Mouse (Mus musculus) macrophage (primary cell): ENCODE data around the gene Rtel1. TPM values are rescaled to one million over a fixed set of nuclear protein-coding genes. Genes with fewer than 3 reads are reported as not detected.

Experiments used
- H3K27ac ChIP-seq: fragments of 350-480 bp; formaldehyde crosslinking; 2 replicates; pipeline ENCODE4 v1.9.0; 2021
- H3K36me3 ChIP-seq: fragments of 350-480 bp; formaldehyde crosslinking; 2 replicates; pipeline ENCODE4 v1.9.0; 2021; ENCODE audit errors: inconsistent target
- H3K4me3 ChIP-seq: fragments of 350-480 bp; formaldehyde crosslinking; 2 replicates; pipeline ENCODE4 v1.9.0; 2021; ENCODE audit errors: inconsistent target
- H3K79me2 ChIP-seq: fragments of 350-480 bp; formaldehyde crosslinking; 2 replicates; pipeline ENCODE4 v1.9.0; 2021; ENCODE audit errors: inconsistent target
- WGBS: methylation state at CpG from one replicate; pipeline ENCODE4 v1.1.7; 2026; ENCODE audit warnings: inconsistent platforms; ENCODE audit not compliant: missing documents; 5-methylcytosine and 5-hydroxymethylcytosine counted together
- polyA plus RNA-seq: library from polyadenylated mRNA; stranded (reverse); fragments of 250-400 nt; gene quantifications from 3 replicates; pipeline ENCODE4 v1.2.4, GENCODE M21; 2018; ENCODE audit warnings: inconsistent platforms

Gene Rtel1
- polyA plus RNA-seq, 1 experiment from 2014 or later: 4.9 TPM

GRCm38 (mm10) chr2:181364487-181364859 lies 44.9 kb downstream of the Rtel1 start:
- 11% methylated on average over 14 of the region's 14 CpGs for WGBS
- Histone ChIP-seq H3K79me2 (peaks cover 60% of the 10 kb centered on the region), H3K36me3 (peaks cover 38% of the 10 kb centered on the region), H3K4me3 (peak overlapping the region; percentile 84), H3K27ac (peak overlapping the region; percentile 39)

GRCm38 (mm10) chr2:181364860-181365596 lies 45.5 kb downstream of the Rtel1 start, which contains the start of the genes Zgpat and Arfrp1:
Gene Zgpat (plus strand): TSS chr2:181364928.
Gene Arfrp1 (minus strand): TSS chr2:181365404.
- peaks cover 38% of the 10 kb centered on the region for H3K36me3 ChIP-seq
- H3K27ac ChIP-seq: peak within 1 kb of the TSS; percentile 58
- H3K79me2 ChIP-seq: peaks cover 66% of the 10 kb centered on the region
- 2% methylated on average over 64 of the region's 71 CpGs for WGBS
- H3K4me3 ChIP-seq: peak within 1 kb of the TSS; percentile 84

GRCm38 (mm10) chr2:181365655-181366075 lies 46.1 kb downstream of the Rtel1 start:
- peak overlapping the region; percentile 83 for H3K4me3 ChIP-seq
- 0% methylated on average over 20 of the region's 20 CpGs for WGBS
- H3K27ac ChIP-seq: peak overlapping the region; percentile 58
- peaks cover 72% of the 10 kb centered on the region for H3K79me2 ChIP-seq
- H3K36me3 ChIP-seq: peaks cover 35% of the 10 kb centered on the region

DNA sequence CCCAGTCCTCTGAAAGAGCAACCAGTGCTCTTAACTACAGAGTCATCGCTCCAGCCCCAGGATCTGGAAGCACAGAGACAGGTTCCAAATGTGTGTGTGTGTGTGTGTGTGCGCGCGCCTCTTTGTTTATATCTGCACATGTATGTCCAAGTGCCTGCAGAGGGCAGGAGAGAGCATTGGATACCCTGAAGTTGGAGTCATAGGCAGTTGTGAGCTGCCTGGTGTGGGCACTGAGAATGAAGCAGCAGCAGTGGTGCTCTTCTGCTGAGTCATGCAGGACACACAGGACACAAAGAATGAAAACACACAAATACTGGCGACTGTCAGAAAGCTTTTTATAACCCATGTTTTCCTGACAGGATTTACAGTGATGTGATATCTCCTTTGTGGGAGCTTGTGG lies 50.5 kb downstream of the Rtel1 start:
- Histone ChIP-seq H3K4me3 (no peak overlapping the region), H3K27ac (no peak overlapping the region), H3K79me2 (peaks cover 96% of the 10 kb centered on the region), H3K36me3 (peaks cover 14% of the 10 kb centered on the region; the same call in 1 of the 2 replicates)
- 100% methylated on average over 5 of the region's 5 CpGs for WGBS

GRCm38 (mm10) chr2:181375787-181376186 lies 56.2 kb downstream of the Rtel1 start:
- Histone ChIP-seq H3K36me3 (peaks cover 16% of the 10 kb centered on the region), H3K27ac (no peak overlapping the region), H3K79me2 (peaks cover 62% of the 10 kb centered on the region), H3K4me3 (no peak overlapping the region)
- WGBS: 80% methylated on average over 2 of the region's 2 CpGs

DNA sequence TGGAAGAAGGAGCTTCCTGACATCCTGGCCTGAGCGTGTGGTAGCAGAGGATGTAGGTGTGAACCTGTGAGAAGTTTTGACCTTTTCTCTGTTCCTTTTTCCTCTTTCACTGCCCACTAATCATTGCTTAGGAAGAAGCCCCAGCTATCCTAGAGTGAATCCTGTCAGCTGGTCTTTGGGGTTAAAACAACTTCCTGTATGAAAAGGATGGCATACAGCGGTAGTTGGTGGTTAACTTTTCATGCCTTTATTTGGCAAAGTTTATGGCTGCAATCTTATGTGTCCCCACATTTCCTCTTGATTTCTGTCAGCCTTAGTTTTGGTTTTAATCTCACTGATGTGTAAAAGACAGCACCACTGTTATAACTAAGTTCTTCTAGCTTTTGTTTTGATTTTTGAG lies 57.7 kb downstream of the Rtel1 start:
- 0% methylated on average over 1 of the region's 2 CpGs for WGBS
- H3K27ac ChIP-seq: no peak overlapping the region

GRCm38 (mm10) chr2:181378701-181379100 lies 59.2 kb downstream of the Rtel1 start:
- Histone ChIP-seq H3K36me3 (peaks cover 35% of the 10 kb centered on the region), H3K4me3 (no peak overlapping the region), H3K79me2 (peaks cover 33% of the 10 kb centered on the region), H3K27ac (no peak overlapping the region)
- 91% methylated on average over 5 of the region's 5 CpGs for WGBS

More for the DNA sequence above, 57.7 kb downstream of the Rtel1 start:
- Histone ChIP-seq H3K4me3 (no peak overlapping the region), H3K36me3 (peaks cover 29% of the 10 kb centered on the region), H3K79me2 (peaks cover 48% of the 10 kb centered on the region)

DNA sequence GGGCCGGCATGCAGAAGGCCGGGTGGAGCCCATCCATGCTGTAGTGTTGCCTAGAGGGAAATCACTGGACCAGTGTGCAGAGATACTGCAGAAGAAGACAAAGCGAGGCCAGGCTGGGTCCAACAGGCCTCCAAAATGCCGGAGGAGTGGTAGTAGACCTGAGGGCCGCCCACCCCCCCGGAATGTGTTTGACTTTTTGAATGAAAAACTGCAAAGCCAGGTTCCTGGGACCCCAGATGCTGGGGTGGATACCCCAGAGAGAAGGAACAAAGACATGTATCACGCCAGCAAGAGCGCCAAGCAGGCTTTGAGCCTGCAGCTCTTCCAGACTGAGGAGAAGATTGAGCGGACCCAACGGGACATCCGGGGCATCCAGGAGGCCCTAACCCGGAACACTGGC lies 60.2 kb downstream of the Rtel1 start, which contains the start of gene Lime1:
Gene Lime1 (plus strand): TSS at position 301 of the 400 bp plus-strand sequence.
- Histone ChIP-seq H3K27ac (no peak within 1 kb of the TSS), H3K4me3 (no peak within 1 kb of the TSS), H3K36me3 (peaks cover 35% of the 10 kb centered on the region), H3K79me2 (peaks cover 23% of the 10 kb centered on the region; the same call in 1 of the 2 replicates)
- WGBS: 94% methylated on average over 12 of the region's 12 CpGs

DNA sequence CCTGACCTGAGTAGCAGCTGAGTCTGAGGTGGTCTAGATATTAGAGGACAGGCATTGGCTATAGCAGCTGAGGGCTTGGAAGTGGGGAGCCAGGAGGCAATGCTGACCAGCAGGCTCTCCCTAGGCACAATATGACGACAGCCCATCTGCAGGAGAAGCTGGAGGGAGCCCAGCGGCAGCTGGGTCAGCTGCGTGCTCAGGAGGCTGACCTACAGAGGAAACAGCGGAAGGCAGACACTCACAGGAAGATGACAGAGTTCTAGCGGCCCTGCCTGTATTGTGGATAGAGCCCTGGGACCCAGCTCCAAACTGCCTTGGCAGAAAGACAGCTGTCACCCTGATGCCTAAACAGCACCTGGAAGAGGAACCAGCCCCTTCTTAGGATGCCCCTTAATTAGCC lies 60.7 kb downstream of the Rtel1 start:
- 94% methylated on average over 5 of the region's 5 CpGs for WGBS

DNA sequence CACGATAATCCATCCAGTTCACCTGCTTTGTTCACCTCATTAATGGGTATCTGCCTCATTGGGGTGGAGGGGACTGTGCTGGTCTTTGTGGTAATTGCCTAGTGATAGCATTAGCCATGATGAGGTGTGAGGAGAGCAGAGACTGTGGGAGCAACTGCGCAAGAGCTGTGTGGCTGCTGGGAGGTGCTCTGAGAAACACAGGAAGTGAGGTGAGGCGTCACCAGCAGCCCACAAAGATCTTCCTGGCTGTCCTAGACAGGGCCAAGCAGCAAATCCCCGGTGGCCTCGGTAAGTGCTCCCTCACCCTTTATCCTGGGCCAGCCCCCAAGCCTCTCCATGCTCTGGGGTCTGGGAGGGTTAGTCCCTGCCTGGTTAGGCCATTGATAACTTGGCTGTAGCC lies 61.6 kb downstream of the Rtel1 start:
- Histone ChIP-seq H3K27ac (no peak overlapping the region), H3K79me2 (peaks cover 9% of the 10 kb centered on the region; the same call in 1 of the 2 replicates), H3K36me3 (peaks cover 44% of the 10 kb centered on the region), H3K4me3 (no peak overlapping the region)
- 92% methylated on average over 5 of the region's 5 CpGs for WGBS

More for the DNA sequence above, 60.7 kb downstream of the Rtel1 start:
- Histone ChIP-seq H3K79me2 (peaks cover 18% of the 10 kb centered on the region; the same call in 1 of the 2 replicates), H3K36me3 (peaks cover 39% of the 10 kb centered on the region), H3K27ac (no peak overlapping the region), H3K4me3 (no peak overlapping the region)

GRCm38 (mm10) chr2:181381631-181382306 lies 62.2 kb downstream of the Rtel1 start:
- no peak overlapping the region for H3K27ac ChIP-seq
- H3K4me3 ChIP-seq: no peak overlapping the region
- 92% methylated on average over 6 of the region's 6 CpGs for WGBS
- peaks cover 44% of the 10 kb centered on the region for H3K36me3 ChIP-seq
- H3K79me2 ChIP-seq: peaks cover 3% of the 10 kb centered on the region; the same call in 1 of the 2 replicates

DNA sequence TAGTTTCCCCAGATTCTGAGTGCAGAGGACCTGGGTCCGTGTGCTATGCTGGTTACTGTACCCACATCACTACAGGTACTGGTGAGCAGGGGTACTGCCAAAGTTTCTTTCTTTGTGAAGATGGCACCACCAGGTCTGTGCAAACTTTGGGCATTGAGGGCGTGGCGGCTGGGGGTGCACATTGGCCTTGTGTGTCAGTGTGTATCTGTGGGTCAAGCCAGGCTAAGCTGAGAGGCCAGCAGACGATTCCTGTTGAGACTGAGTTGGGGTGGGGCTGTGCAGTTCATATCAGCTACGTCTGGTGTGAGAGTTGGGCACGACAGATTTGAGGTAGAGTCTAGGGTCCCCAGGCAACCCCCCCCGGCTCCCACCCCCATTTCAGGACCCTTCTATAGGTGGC lies 64.9 kb downstream of the Rtel1 start:
- 100% methylated on average over 7 of the region's 7 CpGs for WGBS
- no peak overlapping the region for H3K27ac ChIP-seq
- H3K36me3 ChIP-seq: peaks cover 42% of the 10 kb centered on the region
- no peak overlapping the region for H3K4me3 ChIP-seq
- H3K79me2 ChIP-seq: no peaks in the 10 kb centered on the region

- Histone ChIP-seq H3K36me3 (peaks cover 37% of the 10 kb centered on the region), H3K4me3 (no peak overlapping the region), H3K79me2 (no peaks in the 10 kb centered on the region), H3K27ac (no peak overlapping the region)
- WGBS: 91% methylated on average over 4 of the region's 4 CpGs
Observed at GRCm38 (mm10) chr2:181384919-181385391, 65.4 kb downstream of the Rtel1 start.

- H3K27ac ChIP-seq: no peak overlapping the region
- WGBS: 100% methylated on average over 3 of the region's 3 CpGs
- peaks cover 28% of the 10 kb centered on the region for H3K36me3 ChIP-seq
- H3K79me2 ChIP-seq: no peaks in the 10 kb centered on the region
- H3K4me3 ChIP-seq: no peak overlapping the region
Observed at GRCm38 (mm10) chr2:181385885-181386284, 66.3 kb downstream of the Rtel1 start.
